Mouse (Mus musculus): ENCODE data around the gene Shisal1.

DNA sequence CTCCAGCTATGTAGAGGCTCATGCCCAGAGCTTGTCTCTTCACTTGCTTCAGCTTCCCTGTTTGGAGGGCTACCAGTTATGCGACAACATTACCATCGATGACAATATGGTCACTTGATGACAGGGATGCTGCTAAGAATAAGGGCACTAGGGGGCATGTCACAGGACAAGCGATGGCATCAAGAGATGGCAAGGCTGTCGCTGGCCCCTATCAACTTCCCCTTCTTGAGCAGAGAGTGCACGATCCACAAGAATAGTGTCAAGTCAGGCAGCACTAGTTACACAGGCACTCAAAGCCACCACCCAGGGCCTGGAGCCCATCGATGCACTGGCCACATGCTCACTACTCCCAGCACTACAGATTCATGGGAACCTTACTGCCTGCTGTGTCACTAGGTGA lies 8.4 kb upstream of the Shisal1 start:
- TF ChIP-seq CTCF (IDR thresholded peaks at IDR 0.05) (no peak), EP300 (IDR thresholded peaks at IDR 0.05) (no peak)

Measured in lung, postnatal 0 days (tissue).